Mouse (Mus musculus) lung, embryonic 14.5 days (tissue): ENCODE results near the gene Bmp8a. TPM values are rescaled to one million over a fixed set of nuclear protein-coding genes. Genes with fewer than 3 reads are reported as not detected.

Experiments used
- ATAC-seq: fragments of 200-750 bp; cut with Nextera tagmentation; 2 replicates; pipeline ENCODE4 v1.8.0; 2017; ENCODE audit warnings: mild to moderate bottlenecking, moderate TSS enrichment, moderate library complexity; ENCODE audit not compliant: insufficient read depth
- DNase-seq: peaks from one replicate; pipeline ENCODE4 v3.0.0-alpha.2; 2015
- H3K27ac ChIP-seq: fragments of 300-500 bp; sonication (generic); 2 replicates; pipeline ENCODE4 v1.5.1; 2014; ENCODE audit warnings: low read depth, mild to moderate bottlenecking, moderate library complexity
- H3K27me3 ChIP-seq: fragments of 300-500 bp; sonication (generic); 2 replicates; pipeline ENCODE4 v1.6.1; 2014; ENCODE audit warnings: low read length, control low read depth; ENCODE audit not compliant: insufficient read depth
- H3K36me3 ChIP-seq: fragments of 300-500 bp; sonication (generic); 2 replicates; pipeline ENCODE4 v1.6.1; 2014; ENCODE audit warnings: control low read depth; ENCODE audit not compliant: insufficient read depth
- H3K4me1 ChIP-seq: fragments of 300-500 bp; sonication (generic); 2 replicates; pipeline ENCODE4 v1.6.1; 2014; ENCODE audit warnings: antibody characterized with exemption, control low read depth; ENCODE audit not compliant: insufficient read depth
- H3K4me2 ChIP-seq: fragments of 300-500 bp; sonication (generic); 2 replicates; pipeline ENCODE4 v1.6.1; 2014; ENCODE audit warnings: mild to moderate bottlenecking
- H3K4me3 ChIP-seq: fragments of 300-500 bp; sonication (generic); 2 replicates; pipeline ENCODE4 v1.5.1; 2014; ENCODE audit warnings: low read depth, low read length
- H3K9ac ChIP-seq: fragments of 300-500 bp; sonication (generic); 2 replicates; pipeline ENCODE4 v1.6.1; 2014
- H3K9me3 ChIP-seq: fragments of 300-500 bp; sonication (generic); 2 replicates; pipeline ENCODE4 v1.6.1; 2016; ENCODE audit warnings: low read depth, low read length, control low read depth
- CTCF ChIP-seq: IDR thresholded peaks from 2 replicates; pipeline ENCODE4 v1.5.1; 2016; ENCODE audit warnings: antibody characterized with exemption, low read depth
- WGBS: fragments of 180-500 bp; shearing (Covaris S2); extraction: QIAGEN DNeasy Blood & Tissue Kit; methylation state at CpG from one replicate; pipeline ENCODE4 v1.1.7; 2014; 5-methylcytosine and 5-hydroxymethylcytosine counted together
- polyA plus RNA-seq: library from polyadenylated mRNA; unstranded; fragments of >200 nt; fragmentation: Nextera tagmentation; extraction: Ambion mirVana; gene quantifications from 2 replicates; pipeline ENCODE4 v1.2.1, GENCODE M21; 2014

Gene Bmp8a
- polyA plus RNA-seq = 0.11 and 0.30 TPM in 2 replicates

DNA sequence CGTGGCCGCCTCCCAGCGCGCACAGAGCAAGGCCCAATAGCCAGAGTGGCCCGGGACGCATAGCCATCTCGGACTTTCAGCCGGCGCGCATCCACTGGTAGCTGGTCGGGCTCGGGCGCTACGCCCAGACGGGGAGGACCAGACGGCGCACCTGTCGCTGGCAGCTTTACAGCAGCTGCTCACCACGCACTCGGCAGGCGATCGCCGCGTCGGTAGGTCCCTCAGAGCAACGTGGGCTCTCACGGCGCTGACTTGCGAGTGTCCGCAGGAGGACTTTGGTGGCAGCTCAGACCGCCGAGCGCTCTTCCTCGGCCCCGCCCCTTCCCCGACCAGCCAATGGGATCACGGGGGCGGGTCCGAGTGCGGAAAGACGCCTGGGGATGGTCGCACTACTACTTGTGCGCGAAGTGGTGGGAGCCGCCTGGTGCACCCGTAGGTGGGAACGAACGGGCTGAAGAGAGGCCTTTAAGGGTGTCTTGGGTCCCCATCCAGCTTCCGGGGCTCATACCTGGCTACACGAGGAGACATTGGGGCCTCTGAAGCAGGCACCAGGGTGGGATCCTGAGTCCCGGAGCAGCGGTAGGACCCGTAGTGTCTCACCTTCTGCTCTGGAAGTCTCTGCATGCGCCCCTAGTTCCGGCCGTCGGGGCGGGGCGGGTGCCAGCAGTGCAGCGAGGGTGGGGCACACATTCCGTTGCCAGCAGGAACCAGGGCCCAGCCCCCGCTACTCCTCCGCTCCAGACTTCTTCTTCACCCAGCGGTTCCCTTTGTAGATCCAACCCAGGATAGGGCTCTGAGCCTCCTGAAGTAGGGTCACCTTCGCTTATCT is at the start of gene Bmp8a:
TSS of gene Bmp8a (minus strand) at position 611 of the 829 bp plus-strand sequence.
- Histone ChIP-seq H3K9ac (peak within 1 kb of the TSS; percentile 23; the same call in 1 of the 2 replicates), H3K4me3 (peak within 1 kb of the TSS; percentile 51)
- WGBS = under 1% methylated on average over 63 of the region's 65 CpGs

GRCm38 (mm10) chr4:123392187-123392586 is 49.1 kb upstream of the Bmp8a start:
- DNase-seq = peak; percentile 57
- H3K4me2 ChIP-seq = no peak overlapping the region

More for the DNA sequence above, at the start of gene Bmp8a:
- DNase-seq = peak; percentile 90
- Histone ChIP-seq H3K9me3 (no peaks in the 10 kb centered on the region), H3K36me3 (peaks cover 3% of the 10 kb centered on the region; the same call in 1 of the 2 replicates), H3K27me3 (peaks cover 44% of the 10 kb centered on the region), H3K4me1 (0 out of 2 replicates have a peak, but pooled peaks cover 4% of the 10 kb centered on the region), H3K27ac (no peak within 1 kb of the TSS), H3K4me2 (peak within 1 kb of the TSS; percentile 92)
- TF ChIP-seq CTCF = no peak
- peak; percentile 92 for ATAC-seq

DNA sequence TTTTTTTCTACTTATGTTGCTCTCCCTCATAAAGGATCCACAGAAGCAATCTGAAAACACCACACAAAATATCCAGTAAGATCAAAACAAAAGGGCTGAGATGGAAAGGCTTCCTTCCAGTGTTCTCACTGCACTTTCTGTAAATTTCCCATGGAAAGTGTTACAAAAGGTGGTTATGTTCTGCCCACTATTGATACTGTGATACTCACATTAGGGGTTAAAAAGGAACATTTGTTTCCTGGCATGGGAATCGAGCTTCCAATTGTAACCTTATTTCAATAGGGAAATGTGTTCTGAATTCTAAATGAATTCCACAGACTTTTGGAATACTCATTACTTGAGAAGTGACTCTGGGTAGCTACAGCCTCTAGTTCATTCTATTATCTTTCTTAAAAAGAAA is 42.0 kb upstream of the Bmp8a start:
- WGBS = 77% methylated on average over 1 of the region's 1 CpGs
- TF ChIP-seq CTCF = no peak
- DNase-seq = no peak
- H3K4me1 ChIP-seq = no peaks in the 10 kb centered on the region
- H3K4me2 ChIP-seq = no peak overlapping the region
- no peak overlapping the region for H3K4me3 ChIP-seq
- peaks cover 97% of the 10 kb centered on the region for H3K36me3 ChIP-seq
- ATAC-seq = no peak
- H3K9ac ChIP-seq = no peak overlapping the region
- no peaks in the 10 kb centered on the region for H3K9me3 ChIP-seq
- no peaks in the 10 kb centered on the region for H3K27me3 ChIP-seq
- H3K27ac ChIP-seq = no peak overlapping the region

More at GRCm38 (mm10) chr4:123392187-123392586, 49.1 kb upstream of the Bmp8a start:
- Histone ChIP-seq H3K27ac (no peak overlapping the region), H3K9ac (no peak overlapping the region), H3K27me3 (no peaks in the 10 kb centered on the region), H3K9me3 (no peaks in the 10 kb centered on the region), H3K4me3 (no peak overlapping the region), H3K36me3 (peaks cover 95% of the 10 kb centered on the region), H3K4me1 (no peaks in the 10 kb centered on the region)
- peak; percentile 69 for TF ChIP-seq CTCF
- 96% methylated on average over 1 of the region's 1 CpGs for WGBS
- no peak for ATAC-seq

- Histone ChIP-seq H3K4me2 (no peak overlapping the region), H3K4me3 (no peak overlapping the region), H3K9ac (no peak overlapping the region), H3K36me3 (peaks cover 93% of the 10 kb centered on the region), H3K27ac (no peak overlapping the region), H3K4me1 (no peaks in the 10 kb centered on the region), H3K27me3 (no peaks in the 10 kb centered on the region), H3K9me3 (no peaks in the 10 kb centered on the region)
- WGBS = 85% methylated on average over 7 of the region's 7 CpGs
- DNase-seq (no peak), ATAC-seq (no peak)
- TF ChIP-seq CTCF = no peak
Measured at GRCm38 (mm10) chr4:123383173-123383572, 40.1 kb upstream of the Bmp8a start.

DNA sequence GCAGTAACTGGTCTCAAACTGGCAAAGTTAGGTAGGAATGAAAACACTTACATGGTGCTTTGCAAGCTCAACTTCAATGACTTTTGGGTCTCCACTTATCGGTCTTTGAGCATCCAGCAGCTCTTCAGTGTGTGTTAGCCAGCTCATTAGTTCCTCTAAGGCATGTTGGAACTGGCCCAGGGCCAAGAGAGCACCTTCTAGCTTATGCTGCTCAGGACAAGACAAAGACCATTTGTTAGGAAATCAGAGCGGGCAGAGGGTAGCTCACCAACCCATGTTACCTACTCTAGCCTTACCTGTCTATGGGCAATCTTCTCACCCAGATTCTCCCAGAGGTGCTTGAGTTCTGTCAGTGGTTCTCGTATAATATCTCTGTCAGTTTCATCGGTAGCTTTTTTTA is 39.0 kb upstream of the Bmp8a start:
- H3K27ac ChIP-seq = no peak overlapping the region
- no peak for TF ChIP-seq CTCF
- DNase-seq (no peak), ATAC-seq (no peak)
- peaks cover 91% of the 10 kb centered on the region for H3K36me3 ChIP-seq
- H3K4me1 ChIP-seq = no peaks in the 10 kb centered on the region
- WGBS = 85% methylated on average over 4 of the region's 4 CpGs
- H3K27me3 ChIP-seq = no peaks in the 10 kb centered on the region
- no peaks in the 10 kb centered on the region for H3K9me3 ChIP-seq
- H3K4me3 ChIP-seq = no peak overlapping the region
- no peak overlapping the region for H3K9ac ChIP-seq
- H3K4me2 ChIP-seq = no peak overlapping the region

- H3K9me3 ChIP-seq = no peaks in the 10 kb centered on the region
- no peak overlapping the region for H3K4me3 ChIP-seq
- 92% methylated on average over 11 of the region's 11 CpGs for WGBS
- peaks cover 91% of the 10 kb centered on the region for H3K36me3 ChIP-seq
- TF ChIP-seq CTCF = no peak
- H3K27ac ChIP-seq = no peak overlapping the region
- no peak overlapping the region for H3K4me2 ChIP-seq
- H3K4me1 ChIP-seq = no peaks in the 10 kb centered on the region
- DNase-seq (no peak), ATAC-seq (no peak)
- H3K9ac ChIP-seq = no peak overlapping the region
- no peaks in the 10 kb centered on the region for H3K27me3 ChIP-seq
Measured at GRCm38 (mm10) chr4:123381598-123381997, 38.5 kb upstream of the Bmp8a start.

GRCm38 (mm10) chr4:123376031-123376430 is 33.0 kb upstream of the Bmp8a start:
- Histone ChIP-seq H3K4me3 (no peak overlapping the region), H3K27ac (no peak overlapping the region), H3K9ac (no peak overlapping the region), H3K4me2 (no peak overlapping the region), H3K36me3 (peaks cover 92% of the 10 kb centered on the region), H3K9me3 (no peaks in the 10 kb centered on the region), H3K27me3 (no peaks in the 10 kb centered on the region), H3K4me1 (no peaks in the 10 kb centered on the region)
- TF ChIP-seq CTCF = no peak
- ATAC-seq (no peak), DNase-seq (no peak)
- WGBS = 92% methylated on average over 3 of the region's 3 CpGs
